In the genomic region with DNA sequence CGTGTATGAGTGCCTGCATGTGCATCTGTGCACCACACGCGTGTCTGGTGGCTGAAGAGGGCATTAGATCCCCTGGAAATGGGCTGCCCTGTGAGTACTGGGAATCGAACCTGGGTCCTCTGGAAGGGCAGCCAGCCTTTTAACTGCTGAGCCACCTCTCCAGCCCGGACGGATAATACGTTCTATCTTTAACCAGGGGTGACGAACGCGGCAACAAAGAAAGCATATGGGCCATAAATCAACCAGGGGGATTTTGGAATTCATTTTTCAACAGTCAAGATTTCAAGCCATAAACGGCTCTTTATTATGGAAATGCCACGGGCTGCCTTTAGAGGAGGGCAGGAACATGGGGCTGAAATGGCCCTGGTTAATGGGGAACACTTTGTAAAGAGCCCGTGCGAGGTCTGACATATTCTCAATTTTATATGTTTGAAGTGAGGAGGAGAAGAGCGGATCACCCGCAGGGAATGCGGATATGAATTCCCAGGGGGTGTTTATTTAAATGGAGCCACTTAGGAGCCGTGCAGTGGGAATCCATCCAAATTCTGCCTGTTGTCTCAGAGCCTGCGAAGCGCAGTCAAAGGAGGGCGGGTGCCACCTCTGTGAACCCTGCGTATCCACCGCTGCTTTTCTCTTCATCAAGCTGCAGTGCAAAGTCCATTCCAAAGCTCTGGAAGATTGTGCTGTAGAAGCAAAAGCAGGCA, we compare ENCODE assay signal across 8 mouse cellular contexts.
DNase-seq lines count a peak whose midpoint lies in the region; ATAC-seq lines count a peak whose summit lies in the region.

No protein-coding gene starts in this region.

- no peak; the same call in 1 of the 2 replicates for ATAC-seq in heart, embryonic 16.5 days (replicated peaks; ENCODE audit: extremely low read depth, insufficient read depth, low FRiP score)
- peak; percentile 50 for ATAC-seq in forebrain, embryonic 13.5 days
- no peak; the same call in 1 of the 2 replicates for ATAC-seq in kidney, embryonic 15.5 days (replicated peaks; ENCODE audit: low FRiP score)
- peak; percentile 57; the same call in 1 of the 2 replicates for ATAC-seq in midbrain, embryonic 15.5 days (replicated peaks)

- no peak for DNase-seq in heart, adult 18-20 months
- DNase-seq in thymus, postnatal 14 days: no peak
- no peak for DNase-seq in layer of hippocampus, postnatal 14 days (ENCODE audit: low spot score in 2 of 2)
- DNase-seq in gastrocnemius, postnatal 36 days: no peak

- no peak overlapping the region for H3K9ac ChIP-seq in heart, embryonic 16.5 days (ENCODE audit: low read length)
- no peak overlapping the region for H3K9ac ChIP-seq in forebrain, embryonic 13.5 days
- no peak overlapping the region for H3K9ac ChIP-seq in kidney, embryonic 15.5 days
- 0 out of 2 replicates have a peak overlapping the region, but pooled peaks have one; percentile 12 for H3K9ac ChIP-seq in midbrain, embryonic 15.5 days

- peak overlapping the region; percentile 17 for H3K4me2 ChIP-seq in heart, embryonic 16.5 days (ENCODE audit: low read depth, low read length)
- peak overlapping the region; percentile 11; the same call in 1 of the 2 replicates for H3K4me2 ChIP-seq in forebrain, embryonic 13.5 days
- peak overlapping the region; percentile 13 for H3K4me2 ChIP-seq in kidney, embryonic 15.5 days
- no peak overlapping the region for H3K4me2 ChIP-seq in midbrain, embryonic 15.5 days

- no peaks in the 10 kb centered on the region for H3K9me3 ChIP-seq in heart, embryonic 16.5 days (replicated peaks; ENCODE audit: control insufficient read depth, low read length)
- H3K9me3 ChIP-seq in forebrain, embryonic 13.5 days (replicated peaks): no peaks in the 10 kb centered on the region
- H3K9me3 ChIP-seq in kidney, embryonic 15.5 days (replicated peaks): no peaks in the 10 kb centered on the region
- H3K9me3 ChIP-seq in midbrain, embryonic 15.5 days: no peaks in the 10 kb centered on the region

- no peaks in the 10 kb centered on the region for H3K27me3 ChIP-seq in heart, embryonic 16.5 days (ENCODE audit: control insufficient read depth, insufficient read depth, low read length)
- H3K27me3 ChIP-seq in forebrain, embryonic 13.5 days: no peaks in the 10 kb centered on the region
- H3K27me3 ChIP-seq in kidney, embryonic 15.5 days: no peaks in the 10 kb centered on the region
- H3K27me3 ChIP-seq in midbrain, embryonic 15.5 days (replicated peaks): no peaks in the 10 kb centered on the region

- H3K27ac ChIP-seq in heart, embryonic 16.5 days (ENCODE audit: low read length): 0 out of 2 replicates have a peak overlapping the region, but pooled peaks have one; percentile 26
- H3K27ac ChIP-seq in forebrain, embryonic 13.5 days: peak overlapping the region; percentile 72
- 0 out of 2 replicates have a peak overlapping the region, but pooled peaks have one; percentile 18 for H3K27ac ChIP-seq in kidney, embryonic 15.5 days
- peak overlapping the region; percentile 66 for H3K27ac ChIP-seq in midbrain, embryonic 15.5 days

- no peaks in the 10 kb centered on the region for H3K36me3 ChIP-seq in heart, embryonic 16.5 days (ENCODE audit: control insufficient read depth, insufficient read depth)
- H3K36me3 ChIP-seq in forebrain, embryonic 13.5 days (ENCODE audit: poor library complexity, severe bottlenecking): no peaks in the 10 kb centered on the region
- H3K36me3 ChIP-seq in kidney, embryonic 15.5 days: no peaks in the 10 kb centered on the region
- H3K36me3 ChIP-seq in midbrain, embryonic 15.5 days (replicated peaks): no peaks in the 10 kb centered on the region

- 54% methylated on average over 23 of the region's 23 CpGs for WGBS in heart, embryonic 16.5 days
- 45% methylated on average over 23 of the region's 23 CpGs for WGBS in forebrain, embryonic 13.5 days
- 38% methylated on average over 23 of the region's 23 CpGs for WGBS in kidney, embryonic 15.5 days
- WGBS in midbrain, embryonic 15.5 days: 27% methylated on average over 23 of the region's 23 CpGs

- intact Hi-C loops in gastrocnemius, postnatal 36 days (cut with DNase I): no loop called here

- no peak overlapping the region; the same call in 1 of the 2 replicates for H3K4me3 ChIP-seq in heart, embryonic 16.5 days (ENCODE audit: low read length)
- no peak overlapping the region for H3K4me3 ChIP-seq in forebrain, embryonic 13.5 days
- no peak overlapping the region for H3K4me3 ChIP-seq in kidney, embryonic 15.5 days (replicated peaks)
- no peak overlapping the region for H3K4me3 ChIP-seq in midbrain, embryonic 15.5 days

- peaks cover 8% of the 10 kb centered on the region for H3K4me1 ChIP-seq in heart, embryonic 16.5 days (ENCODE audit: control insufficient read depth, insufficient read depth, low read length)
- peaks cover 24% of the 10 kb centered on the region for H3K4me1 ChIP-seq in forebrain, embryonic 13.5 days
- peaks cover 15% of the 10 kb centered on the region for H3K4me1 ChIP-seq in kidney, embryonic 15.5 days
- peaks cover 24% of the 10 kb centered on the region for H3K4me1 ChIP-seq in midbrain, embryonic 15.5 days

Comparison
In these comparisons a context has a peak if more than half of its experiments do, and no peak if none do; other contexts are left out.
1. ATAC-seq: peak in forebrain, embryonic 13.5 days (single experiment) and midbrain, embryonic 15.5 days (single experiment); none in heart, embryonic 16.5 days (single experiment) and kidney, embryonic 15.5 days (single experiment).
2. H3K27ac ChIP-seq: peak in every context shown above with its lines; median percentile 72 in forebrain, embryonic 13.5 days; 66 in midbrain, embryonic 15.5 days; 26 in heart, embryonic 16.5 days; 18 in kidney, embryonic 15.5 days.